In genomic region chr12:69390000-69390698, GRCm38 (mm10) we compare ENCODE assay signal across 27 mouse cellular contexts. TPM values are rescaled to one million over a fixed set of nuclear protein-coding genes. Genes with fewer than 3 reads are reported as not detected.
DNase-seq lines count a peak whose midpoint lies in the region; ATAC-seq and TF ChIP-seq lines count a peak whose summit lies in the region.
"Had no signal": no experiment of that assay in that cellular context is flagged by ENCODE, and none has a peak within 500 bp of the region (broad histone marks: within the 10 kb centered on the region; RNA-seq: fewer than 3 reads in every experiment).

No protein-coding gene starts in this region.

- no peak overlapping the region for H3K9ac ChIP-seq in heart, embryonic 12.5 days
- no peak overlapping the region for H3K9ac ChIP-seq in heart, adult 2 months (ENCODE audit: low read depth, low read length)
- no peak overlapping the region for H3K9ac ChIP-seq in lung, postnatal 0 days (replicated peaks; ENCODE audit: low read depth)
- H3K9ac ChIP-seq in stomach, postnatal 0 days (ENCODE audit: low read length) = no peak overlapping the region
- H3K9ac ChIP-seq: embryonic facial prominence, embryonic 13.5 days; heart, embryonic 15.5 days; liver, embryonic 14.5 days; lung, embryonic 14.5 days; midbrain, embryonic 12.5 days had no signal

- no peak overlapping the region for H3K4me2 ChIP-seq in heart, embryonic 12.5 days
- H3K4me2 ChIP-seq in lung, postnatal 0 days (replicated peaks; ENCODE audit: low read depth, low read length) = no peak overlapping the region
- H3K4me2 ChIP-seq in stomach, postnatal 0 days (replicated peaks; ENCODE audit: low read depth) = no peak overlapping the region
- H3K4me2 ChIP-seq: embryonic facial prominence, embryonic 13.5 days; heart, embryonic 15.5 days; lung, embryonic 14.5 days; midbrain, embryonic 12.5 days had no signal

- H3K36me3 ChIP-seq in heart, embryonic 12.5 days = no peaks in the 10 kb centered on the region
- no peaks in the 10 kb centered on the region for H3K36me3 ChIP-seq in heart, adult 2 months (ENCODE audit: control insufficient read depth, insufficient read depth, low read length)
- H3K36me3 ChIP-seq in lung, postnatal 0 days (ENCODE audit: insufficient read depth, low read length) = no peaks in the 10 kb centered on the region
- no peaks in the 10 kb centered on the region for H3K36me3 ChIP-seq in stomach, postnatal 0 days (ENCODE audit: control insufficient read depth, insufficient read depth, low read length)
- H3K36me3 ChIP-seq: embryonic facial prominence, embryonic 13.5 days; heart, embryonic 15.5 days; midbrain, embryonic 12.5 days had no signal

- H3K27me3 ChIP-seq in heart, embryonic 12.5 days (replicated peaks) = no peaks in the 10 kb centered on the region
- no peaks in the 10 kb centered on the region for H3K27me3 ChIP-seq in heart, adult 2 months (ENCODE audit: control insufficient read depth, insufficient read depth, low read length)
- no peaks in the 10 kb centered on the region for H3K27me3 ChIP-seq in lung, postnatal 0 days (replicated peaks; ENCODE audit: insufficient read depth, low read length)
- no peaks in the 10 kb centered on the region for H3K27me3 ChIP-seq in stomach, postnatal 0 days (ENCODE audit: control insufficient read depth, insufficient read depth, low read length)
- H3K27me3 ChIP-seq: CH12.LX; embryonic facial prominence, embryonic 13.5 days; heart, embryonic 15.5 days; megakaryocyte, embryonic 14.5 days; midbrain, embryonic 12.5 days had no signal

- no peak overlapping the region for H3K27ac ChIP-seq in heart, embryonic 12.5 days (ENCODE audit: poor library complexity, severe bottlenecking)
- H3K27ac ChIP-seq in heart, adult 2 months = no peak overlapping the region
- H3K27ac ChIP-seq in lung, postnatal 0 days (ENCODE audit: low read length) = no peak overlapping the region
- H3K27ac ChIP-seq in stomach, postnatal 0 days (replicated peaks) = no peak overlapping the region
- H3K27ac ChIP-seq: embryonic facial prominence, embryonic 13.5 days; gastrocnemius, adult 2 months; heart, embryonic 15.5 days; liver, embryonic 14.5 days; midbrain, embryonic 12.5 days had no signal

- no peak overlapping the region for H3K4me3 ChIP-seq in heart, embryonic 12.5 days
- H3K4me3 ChIP-seq in heart, adult 2 months = no peak overlapping the region
- no peak overlapping the region for H3K4me3 ChIP-seq in lung, postnatal 0 days (ENCODE audit: low read depth, low read length)
- H3K4me3 ChIP-seq in lung, adult 2 months (replicated peaks; ENCODE audit: extremely low read depth, low read depth, low read length) = no peak overlapping the region
- H3K4me3 ChIP-seq in stomach, postnatal 0 days (ENCODE audit: low read depth, low read length) = no peak overlapping the region
- H3K4me3 ChIP-seq: embryonic facial prominence, embryonic 13.5 days; erythroblast, embryonic 14.5 days; gastrocnemius, adult 2 months; heart, embryonic 15.5 days; megakaryocyte, embryonic 14.5 days; midbrain, embryonic 12.5 days had no signal

- H3K79me2 ChIP-seq in heart, adult 2 months (replicated peaks; ENCODE audit: control insufficient read depth, insufficient read depth, low read length) = no peaks in the 10 kb centered on the region

- DNase-seq in adrenal gland, adult 2 months = peak; percentile 58
- DNase-seq in adrenal gland, adult 18-20 months (ENCODE audit: low spot score in 2 of 2) = no peak
- no peak for DNase-seq in heart, adult 2 months
- no peak for DNase-seq in lung, postnatal 0 days (ENCODE audit: low spot score)
- no peak for DNase-seq in lung, adult 2 months
- DNase-seq in stomach, postnatal 0 days (ENCODE audit: low spot score) = no peak
- no peak for DNase-seq in layer of hippocampus, postnatal 25 days (ENCODE audit: extremely low spot score in 1 of 2, low spot score in 1 of 2)
- DNase-seq: cerebellum, adult 11-12 months; cerebellum, adult 9-11 months; embryo, embryonic 11 days; gastrocnemius, adult 2 months; gastrocnemius, postnatal 36 days; kidney, postnatal 36 days; liver; lung, embryonic 14.5 days; lung, postnatal 4 days; thymus, adult 2 months; thymus, postnatal 4 days had no signal

- intact Hi-C loops in heart, adult 2 months (cut with DNase I) = no loop called here

- TF ChIP-seq CTCF in heart, adult 2 months (IDR thresholded peaks at IDR 0.05) = no peak
- TF ChIP-seq CTCF in lung, postnatal 0 days (IDR thresholded peaks at IDR 0.05) = no peak
- TF ChIP-seq CTCF in lung, adult 2 months (IDR thresholded peaks at IDR 0.05; ENCODE audit: insufficient read depth, low read length) = no peak
- no peak for TF ChIP-seq CTCF in stomach, postnatal 0 days (IDR thresholded peaks at IDR 0.05; ENCODE audit: low read depth)

- 78% methylated on average over 7 of the region's 7 CpGs for WGBS in heart, embryonic 12.5 days
- 69% methylated on average over 7 of the region's 7 CpGs for WGBS in heart, adult 2 months
- WGBS in lung, postnatal 0 days = 54% methylated on average over 7 of the region's 7 CpGs
- WGBS in lung, adult 2 months = 65% methylated on average over 7 of the region's 7 CpGs
- 64% methylated on average over 7 of the region's 7 CpGs for WGBS in stomach, postnatal 0 days

- peaks cover 4% of the 10 kb centered on the region; the same call in 1 of the 2 replicates for H3K4me1 ChIP-seq in heart, embryonic 12.5 days (replicated peaks)
- H3K4me1 ChIP-seq in heart, adult 2 months (ENCODE audit: control insufficient read depth, insufficient read depth, low read length) = no peaks in the 10 kb centered on the region
- H3K4me1 ChIP-seq in lung, postnatal 0 days (ENCODE audit: insufficient read depth, low read depth, low read length) = no peaks in the 10 kb centered on the region
- H3K4me1 ChIP-seq in lung, adult 2 months (ENCODE audit: control insufficient read depth, insufficient read depth, low read length) = no peaks in the 10 kb centered on the region; the same call in 1 of the 2 replicates
- no peaks in the 10 kb centered on the region for H3K4me1 ChIP-seq in stomach, postnatal 0 days (replicated peaks; ENCODE audit: control insufficient read depth, insufficient read depth)
- H3K4me1 ChIP-seq: embryonic facial prominence, embryonic 13.5 days; heart, embryonic 15.5 days; midbrain, embryonic 12.5 days had no signal

- no peaks in the 10 kb centered on the region for H3K9me3 ChIP-seq in heart, embryonic 12.5 days (replicated peaks)
- H3K9me3 ChIP-seq in lung, postnatal 0 days (ENCODE audit: low read length) = no peaks in the 10 kb centered on the region
- H3K9me3 ChIP-seq in stomach, postnatal 0 days (ENCODE audit: control insufficient read depth, low read length) = no peaks in the 10 kb centered on the region
- H3K9me3 ChIP-seq: embryonic facial prominence, embryonic 13.5 days; heart, embryonic 15.5 days; midbrain, embryonic 12.5 days had no signal

- ATAC-seq in heart, embryonic 12.5 days (ENCODE audit: insufficient number of reproducible peaks, low FRiP score) = 0 out of 2 replicates have a peak, but pooled peaks have one; percentile 18
- ATAC-seq in lung, postnatal 0 days = peak; percentile 6; the same call in 1 of the 2 replicates
- ATAC-seq in stomach, postnatal 0 days (ENCODE audit: low FRiP score, low TSS enrichment) = peak; percentile 69
- ATAC-seq: hindbrain, embryonic 16.5 days had no signal

- TF ChIP-seq EP300 in heart, adult 2 months (IDR thresholded peaks at IDR 0.05; ENCODE audit: insufficient read depth, low read depth, low read length) = no peak
- TF ChIP-seq EP300 in lung, postnatal 0 days (IDR thresholded peaks at IDR 0.05) = no peak
- TF ChIP-seq EP300 in stomach, postnatal 0 days (optimal IDR thresholded peaks at IDR 0.05) = no peak

- no peak for TF ChIP-seq POLR2A in heart, adult 2 months (IDR thresholded peaks at IDR 0.05; ENCODE audit: insufficient read depth, low read depth, low read length)
- TF ChIP-seq POLR2A in lung, adult 2 months (IDR thresholded peaks at IDR 0.05; ENCODE audit: borderline replicate concordance, extremely low read depth, low read depth, low read length) = no peak

RNA-seq across cellular contexts. Expression of gene Gm9887, which starts 17.9 kb away (rescaled TPM):
- total RNA-seq in adrenal gland, adult 2 months (2021) = 1 to 10 TPM; 1.2 TPM
- 3.8 and 3.9 TPM in 2 replicates for polyA plus RNA-seq in adrenal gland, adult 2 months (2012; rRNA removed)
- under 1 TPM; 0.70 to 0.89 TPM for total RNA-seq in adrenal gland, adult 18-20 months (2021)
- polyA plus RNA-seq in heart, embryonic 12.5 days (2016; fragmentation: Nextera tagmentation; extraction: Ambion mirVana) = 1.1 and 2.4 TPM in 2 replicates
- under 1 TPM; 0.39 to 0.84 TPM for total RNA-seq in heart, adult 2 months (2021)
- polyA plus RNA-seq in heart, adult 2 months (2012; rRNA removed) = 0.80 TPM in 1 of 2 replicates, not detected in the other
- polyA plus RNA-seq in lung, postnatal 0 days (2015; fragmentation: Nextera tagmentation; extraction: Ambion mirVana) = 2.6 and 3.2 TPM in 2 replicates
- polyA plus RNA-seq in lung, adult 2 months (2012; rRNA removed) = 2.3 and 5.2 TPM in 2 replicates
- polyA plus RNA-seq in stomach, postnatal 0 days (2015; fragmentation: Nextera tagmentation; extraction: Ambion mirVana) = 2.4 and 4.1 TPM in 2 replicates
- total RNA-seq in layer of hippocampus, postnatal 25 days (2021) = 1 to 10 TPM; 1.1 to 1.3 TPM
- total RNA-seq: gastrocnemius, adult 2 months; gastrocnemius, postnatal 36 days had no signal

RNA-seq across cellular contexts. Expression of gene Arf6, which starts 18.2 kb away (rescaled TPM):
- total RNA-seq in adrenal gland, adult 2 months (2021) = 100 to 1,000 TPM; 112 to 123 TPM
- polyA plus RNA-seq in adrenal gland, adult 2 months (2012; rRNA removed) = 123 and 157 TPM in 2 replicates
- 100 to 1,000 TPM; 117 to 135 TPM for total RNA-seq in adrenal gland, adult 18-20 months (2021)
- 53.9 and 55.7 TPM in 2 replicates for polyA plus RNA-seq in heart, embryonic 12.5 days (2016; fragmentation: Nextera tagmentation; extraction: Ambion mirVana)
- 10 to 100 TPM; 35.0 to 38.7 TPM for total RNA-seq in heart, adult 2 months (2021)
- polyA plus RNA-seq in heart, adult 2 months (2012; rRNA removed) = 30.3 and 32.9 TPM in 2 replicates
- polyA plus RNA-seq in lung, postnatal 0 days (2015; fragmentation: Nextera tagmentation; extraction: Ambion mirVana) = 86.3 and 92.5 TPM in 2 replicates
- polyA plus RNA-seq in lung, adult 2 months (2012; rRNA removed) = 164 and 217 TPM in 2 replicates
- 97.8 and 116 TPM in 2 replicates for polyA plus RNA-seq in stomach, postnatal 0 days (2015; fragmentation: Nextera tagmentation; extraction: Ambion mirVana)
- 10 to 100 TPM; 49.1 to 50.3 TPM for total RNA-seq in layer of hippocampus, postnatal 25 days (2021)

RNA-seq across cellular contexts. Expression of gene Nemf, which starts 33.2 kb away (rescaled TPM):
- total RNA-seq in adrenal gland, adult 2 months (2021) = 10 to 100 TPM; 40.8 to 41.5 TPM
- 0.61 and 0.86 TPM in 2 replicates for polyA plus RNA-seq in adrenal gland, adult 2 months (2012; rRNA removed)
- 10 to 100 TPM; 40.3 to 48.6 TPM for total RNA-seq in adrenal gland, adult 18-20 months (2021)
- polyA plus RNA-seq in heart, embryonic 12.5 days (2016; fragmentation: Nextera tagmentation; extraction: Ambion mirVana) = 69.5 and 71.0 TPM in 2 replicates
- total RNA-seq in heart, adult 2 months (2021) = 10 to 100 TPM; 21.9 to 22.7 TPM
- polyA plus RNA-seq in heart, adult 2 months (2012; rRNA removed) = 3.8 and 10.5 TPM in 2 replicates
- 65.5 and 68.5 TPM in 2 replicates for polyA plus RNA-seq in lung, postnatal 0 days (2015; fragmentation: Nextera tagmentation; extraction: Ambion mirVana)
- 3.2 and 6.4 TPM in 2 replicates for polyA plus RNA-seq in lung, adult 2 months (2012; rRNA removed)
- polyA plus RNA-seq in stomach, postnatal 0 days (2015; fragmentation: Nextera tagmentation; extraction: Ambion mirVana) = 46.5 and 50.0 TPM in 2 replicates
- total RNA-seq in layer of hippocampus, postnatal 25 days (2021) = 10 to 100 TPM; 41.3 to 43.3 TPM

Comparison
In these comparisons a context has a peak if more than half of its experiments do, and no peak if none do; other contexts are left out.
1. ATAC-seq: peak in every context shown above with its lines; median percentile 69 in stomach, postnatal 0 days; 18 in heart, embryonic 12.5 days; 6 in lung, postnatal 0 days.